Mouse (Mus musculus) hindbrain, embryonic 16.5 days (tissue): ENCODE results near the gene Elmo3. TPM values are rescaled to one million over a fixed set of nuclear protein-coding genes. Genes with fewer than 3 reads are reported as not detected.

Source experiments
- ATAC-seq: fragments of 200-750 bp; cut with Nextera tagmentation; 2 replicates; pipeline ENCODE4 v1.8.0; 2017; ENCODE audit warnings: moderate TSS enrichment, moderate library complexity
- H3K27ac ChIP-seq: fragments of 300-500 bp; sonication (generic); 2 replicates; pipeline ENCODE4 v1.5.1; 2014; ENCODE audit warnings: low read depth, mild to moderate bottlenecking, control low read depth, low read length, moderate library complexity
- H3K27me3 ChIP-seq: fragments of 300-500 bp; sonication (generic); replicated peaks from 2 replicates; pipeline ENCODE4 v1.6.1; 2014; ENCODE audit warnings: low read length; ENCODE audit not compliant: control insufficient read depth, insufficient read depth
- H3K36me3 ChIP-seq: fragments of 300-500 bp; sonication (generic); 2 replicates; pipeline ENCODE4 v1.6.1; 2014; ENCODE audit warnings: mild to moderate bottlenecking, low read length, moderate library complexity, mixed read lengths; ENCODE audit not compliant: control insufficient read depth, insufficient read depth
- H3K4me1 ChIP-seq: fragments of 300-500 bp; sonication (generic); 2 replicates; pipeline ENCODE4 v1.6.1; 2014; ENCODE audit warnings: low read depth, low read length; ENCODE audit not compliant: control insufficient read depth, insufficient read depth
- H3K4me2 ChIP-seq: fragments of 300-500 bp; sonication (generic); 2 replicates; pipeline ENCODE4 v1.6.1; 2014; ENCODE audit warnings: mild to moderate bottlenecking, low read length, control low read depth, moderate library complexity
- H3K4me3 ChIP-seq: fragments of 300-500 bp; sonication (generic); 2 replicates; pipeline ENCODE4 v1.5.1; 2014; ENCODE audit warnings: mild to moderate bottlenecking, low read length, control low read depth, moderate library complexity
- H3K9ac ChIP-seq: fragments of 300-500 bp; sonication (generic); 2 replicates; pipeline ENCODE4 v1.6.1; 2014; ENCODE audit warnings: low read depth, mild to moderate bottlenecking, control low read depth, low read length, moderate library complexity
- H3K9me3 ChIP-seq: fragments of 300-500 bp; sonication (generic); 2 replicates; pipeline ENCODE4 v1.6.1; 2014; ENCODE audit warnings: mild to moderate bottlenecking, low read length, moderate library complexity; ENCODE audit not compliant: control insufficient read depth
- WGBS: fragments of 180-500 bp; shearing (Covaris S2); extraction: QIAGEN DNeasy Blood & Tissue Kit; methylation state at CpG from one replicate; pipeline ENCODE4 v1.1.7; 2014; 5-methylcytosine and 5-hydroxymethylcytosine counted together
- polyA plus RNA-seq: library from polyadenylated mRNA; unstranded; fragments of >200 nt; fragmentation: Nextera tagmentation; extraction: Ambion mirVana; gene quantifications from 2 replicates; pipeline ENCODE4 v1.2.1, GENCODE M21; 2015

The Elmo3 gene
- polyA plus RNA-seq, 1 experiment from 2014 or later, result 1.5 TPM

DNA sequence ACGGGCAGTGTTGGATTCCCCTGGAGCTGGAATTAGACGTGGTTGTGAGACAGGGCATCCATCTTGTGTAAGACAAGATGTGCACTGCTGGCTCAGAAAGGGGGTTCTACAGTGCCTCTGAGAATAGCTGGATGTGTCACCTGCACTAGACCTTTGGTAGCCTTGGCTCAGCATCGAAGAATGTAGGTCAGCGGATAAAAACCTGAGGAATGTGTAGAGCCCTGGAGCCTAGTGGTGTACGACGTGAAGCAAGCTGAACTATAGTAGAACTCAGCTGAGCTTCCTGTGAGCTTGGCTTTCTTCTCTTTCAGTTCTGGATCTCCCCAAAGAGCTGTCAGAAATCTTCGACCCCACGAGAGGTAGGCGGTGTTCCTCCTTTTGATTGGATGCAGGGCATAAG, 1.5 kb upstream of the Elmo3 start:
- WGBS, result 79% methylated on average over 9 of the region's 9 CpGs

DNA sequence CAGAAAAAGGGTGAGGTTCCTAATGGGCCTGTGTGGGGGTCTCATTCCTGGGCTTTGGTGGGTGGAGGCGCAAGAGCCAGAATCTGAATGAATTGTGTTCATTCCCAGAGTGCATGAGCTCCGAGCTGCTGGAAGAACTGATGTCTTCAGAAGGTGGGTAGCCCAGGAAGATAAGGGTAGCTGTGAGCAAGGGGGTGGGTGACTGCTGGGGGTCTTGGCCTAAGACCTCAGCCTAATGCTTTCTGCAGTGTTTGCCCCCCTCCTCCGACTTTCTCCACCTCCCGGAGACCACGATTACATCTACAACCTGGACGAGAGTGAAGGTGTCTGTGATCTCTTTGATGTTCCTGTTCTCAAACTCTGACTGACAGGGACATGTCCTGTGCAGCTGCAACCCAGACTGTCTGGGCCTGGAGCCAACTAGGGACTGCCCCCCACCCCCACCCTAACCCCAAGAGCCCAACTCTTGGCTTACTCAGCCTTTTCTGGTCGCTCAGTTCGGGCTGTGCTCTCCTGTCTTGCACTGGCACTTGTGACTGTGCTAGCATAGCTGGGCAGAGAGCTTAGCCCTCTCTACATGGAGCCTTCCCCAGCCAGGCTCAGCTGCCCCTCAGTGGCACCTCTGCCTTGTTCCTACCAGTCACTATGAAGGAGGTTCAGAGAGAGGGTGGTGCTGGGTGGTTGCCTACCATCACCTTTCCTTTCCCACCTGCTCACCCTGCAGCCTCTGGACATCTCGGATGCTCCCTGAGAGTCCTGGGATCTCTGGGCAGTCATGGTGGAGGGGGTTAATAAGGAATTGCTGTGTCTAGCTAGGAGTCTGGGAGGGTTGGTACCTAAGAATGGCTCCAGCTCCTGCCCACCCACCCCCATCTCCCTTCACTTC, 833 bp upstream of the Elmo3 start:
- Histone ChIP-seq H3K27me3 (no peaks in the 10 kb centered on the region), H3K9ac (no peak overlapping the region), H3K9me3 (no peaks in the 10 kb centered on the region), H3K4me3 (no peak overlapping the region), H3K4me2 (no peak overlapping the region), H3K36me3 (peaks cover 35% of the 10 kb centered on the region), H3K4me1 (peaks cover 16% of the 10 kb centered on the region), H3K27ac (no peak overlapping the region; the same call in 1 of the 2 replicates)
- ATAC-seq, result peak; percentile 21; the same call in 1 of the 2 replicates
- WGBS, result 69% methylated on average over 8 of the region's 9 CpGs

More for the DNA sequence above, 1.5 kb upstream of the Elmo3 start:
- Histone ChIP-seq H3K4me3 (no peak overlapping the region), H3K4me2 (no peak overlapping the region), H3K36me3 (peaks cover 38% of the 10 kb centered on the region), H3K27ac (no peak overlapping the region), H3K4me1 (peaks cover 18% of the 10 kb centered on the region), H3K9ac (no peak overlapping the region), H3K9me3 (no peaks in the 10 kb centered on the region), H3K27me3 (no peaks in the 10 kb centered on the region)
- ATAC-seq, result no peak

DNA sequence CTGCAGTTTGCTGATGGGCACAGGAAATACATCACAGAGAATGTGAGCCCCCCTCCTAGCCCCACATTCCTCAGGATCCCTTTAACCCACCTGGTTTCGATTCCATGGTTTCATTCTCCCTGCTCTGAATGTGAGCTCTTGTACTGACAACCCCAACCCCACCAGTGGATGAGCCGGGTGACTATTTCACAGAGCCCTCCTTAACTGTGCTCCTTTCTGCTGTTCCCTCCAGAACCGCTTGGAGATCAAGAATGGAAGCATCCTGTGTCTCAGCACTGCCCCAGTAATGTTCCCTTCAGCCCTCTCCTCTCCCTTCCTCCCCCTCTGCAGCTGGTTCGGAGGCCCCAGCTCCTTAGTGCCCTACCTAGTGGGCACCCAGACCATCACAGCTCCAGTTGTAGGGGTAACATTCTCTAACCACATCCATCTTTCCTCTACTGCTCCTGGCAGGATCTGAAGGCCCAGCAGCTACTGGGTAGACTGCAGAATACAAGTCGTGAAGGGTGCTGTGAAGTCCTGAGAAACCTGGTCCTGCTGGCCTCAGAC, 818 bp downstream of the Elmo3 start:
- Histone ChIP-seq H3K27ac (no peak overlapping the region), H3K9me3 (no peaks in the 10 kb centered on the region), H3K4me3 (peak overlapping the region; percentile 23; the same call in 1 of the 2 replicates), H3K36me3 (peaks cover 24% of the 10 kb centered on the region), H3K4me1 (peaks cover 16% of the 10 kb centered on the region), H3K4me2 (peak overlapping the region; percentile 53), H3K27me3 (no peaks in the 10 kb centered on the region), H3K9ac (peak overlapping the region; percentile 54)
- 68% methylated on average over 5 of the region's 5 CpGs for WGBS
- peak; percentile 5; the same call in 1 of the 2 replicates for ATAC-seq

DNA sequence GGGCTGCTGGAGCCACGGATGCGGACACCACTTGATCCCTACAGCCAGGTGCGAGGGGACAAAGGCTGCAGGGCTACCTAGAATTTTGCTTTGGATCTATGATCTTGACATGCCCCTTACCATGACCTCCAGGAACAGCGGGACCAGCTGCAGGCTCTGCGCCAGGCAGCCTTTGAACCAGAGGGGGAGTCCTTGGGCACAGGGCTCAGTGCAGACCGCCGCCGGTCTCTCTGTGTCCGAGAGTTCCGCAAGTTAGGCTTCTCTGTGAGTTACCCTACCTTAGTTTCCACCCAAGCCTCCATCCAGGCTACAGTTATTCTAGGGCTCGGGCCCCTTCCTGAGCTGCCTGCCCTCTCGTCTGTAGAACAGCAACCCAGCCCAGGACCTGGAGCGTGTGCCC, 2.3 kb downstream of the Elmo3 start:
- no peak overlapping the region for H3K27ac ChIP-seq
- peaks cover 21% of the 10 kb centered on the region for H3K36me3 ChIP-seq
- peaks cover 16% of the 10 kb centered on the region for H3K4me1 ChIP-seq
- no peaks in the 10 kb centered on the region for H3K9me3 ChIP-seq
- H3K4me3 ChIP-seq, result no peak overlapping the region
- no peaks in the 10 kb centered on the region for H3K27me3 ChIP-seq
- H3K4me2 ChIP-seq, result no peak overlapping the region
- H3K9ac ChIP-seq, result no peak overlapping the region
- 95% methylated on average over 13 of the region's 13 CpGs for WGBS
- ATAC-seq, result no peak

DNA sequence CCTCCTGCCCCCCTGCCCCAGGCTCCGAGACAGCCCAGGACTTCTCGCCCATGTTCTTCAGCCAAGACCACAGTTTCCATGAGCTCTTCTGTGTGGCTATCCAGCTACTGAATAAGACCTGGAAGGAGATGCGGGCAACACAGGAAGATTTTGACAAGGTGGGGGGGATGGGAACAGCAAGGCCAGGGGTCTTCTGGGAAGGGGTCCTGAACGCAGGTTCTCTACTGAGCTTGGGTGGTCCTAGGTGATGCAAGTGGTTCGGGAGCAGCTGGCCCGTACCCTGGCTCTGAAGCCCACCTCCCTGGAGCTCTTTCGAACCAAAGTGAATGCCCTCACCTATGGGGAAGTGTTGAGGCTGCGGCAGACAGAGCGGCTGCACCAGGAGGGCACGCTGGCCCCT, 3.0 kb downstream of the Elmo3 start:
- Histone ChIP-seq H3K9me3 (no peaks in the 10 kb centered on the region), H3K9ac (no peak overlapping the region), H3K4me3 (no peak overlapping the region), H3K27ac (no peak overlapping the region), H3K36me3 (peaks cover 21% of the 10 kb centered on the region), H3K4me2 (no peak overlapping the region), H3K27me3 (no peaks in the 10 kb centered on the region), H3K4me1 (peaks cover 16% of the 10 kb centered on the region)
- 94% methylated on average over 10 of the region's 10 CpGs for WGBS
- ATAC-seq, result no peak

DNA sequence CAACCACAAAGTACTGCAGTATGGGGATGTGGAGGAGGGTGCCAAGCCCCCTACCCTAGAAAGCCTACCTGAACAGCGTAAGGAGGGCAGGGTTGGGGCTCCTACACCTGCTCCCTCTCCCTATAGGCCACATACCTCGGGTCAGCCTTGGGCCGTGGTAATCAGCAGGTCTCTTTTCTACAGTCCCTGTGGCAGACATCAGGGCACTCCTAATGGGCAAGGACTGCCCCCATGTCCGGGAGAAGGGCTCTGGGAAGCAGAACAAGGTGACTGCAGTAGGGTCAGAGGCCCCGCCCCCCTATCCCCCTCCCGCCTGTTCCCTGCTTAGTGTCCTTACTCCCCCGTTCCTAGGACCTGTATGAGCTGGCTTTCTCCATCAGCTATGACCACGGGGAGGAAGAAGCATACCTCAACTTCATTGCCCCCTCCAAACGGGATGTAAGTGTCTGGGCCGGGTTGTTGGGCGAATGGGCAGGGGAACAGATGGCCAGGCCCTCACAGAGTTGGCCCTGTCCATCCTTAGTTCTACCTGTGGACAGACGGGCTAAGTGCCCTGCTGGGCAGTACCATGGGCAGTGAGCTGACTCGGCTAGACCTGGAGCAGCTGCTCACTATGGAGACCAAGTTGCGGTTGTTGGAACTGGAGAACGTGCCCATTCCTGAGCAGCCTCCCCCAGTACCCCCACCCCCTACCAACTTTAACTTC, 3.9 kb downstream of the Elmo3 start:
- Histone ChIP-seq H3K9ac (no peak overlapping the region), H3K4me1 (peaks cover 15% of the 10 kb centered on the region), H3K4me2 (no peak overlapping the region), H3K9me3 (no peaks in the 10 kb centered on the region), H3K27ac (no peak overlapping the region), H3K4me3 (no peak overlapping the region), H3K27me3 (no peaks in the 10 kb centered on the region), H3K36me3 (peaks cover 22% of the 10 kb centered on the region)
- WGBS, result 82% methylated on average over 15 of the region's 15 CpGs
- ATAC-seq, result no peak

DNA sequence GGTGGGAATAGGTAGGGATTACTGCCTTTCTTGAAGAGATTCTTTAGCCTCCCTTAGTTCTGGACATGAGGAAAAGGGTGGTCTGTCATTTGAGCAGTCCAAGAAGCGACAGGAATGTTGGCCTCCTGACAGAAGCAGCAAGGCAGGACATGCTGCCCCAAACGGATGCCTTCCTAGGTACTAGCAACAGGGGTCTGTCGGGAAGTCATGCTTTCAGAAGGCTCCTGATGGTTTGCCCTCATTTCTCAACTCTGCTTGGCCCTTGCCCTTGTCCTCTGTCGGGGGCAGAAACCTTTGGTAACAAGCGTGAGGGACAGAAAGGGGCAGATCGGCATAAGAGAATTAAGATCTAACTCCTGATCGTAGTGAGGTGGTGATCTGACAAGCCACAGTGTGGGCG, 4.7 kb downstream of the Elmo3 start:
- H3K27me3 ChIP-seq, result no peaks in the 10 kb centered on the region
- WGBS, result 89% methylated on average over 8 of the region's 8 CpGs
- no peak overlapping the region for H3K4me2 ChIP-seq
- peaks cover 9% of the 10 kb centered on the region for H3K4me1 ChIP-seq
- H3K36me3 ChIP-seq, result peaks cover 19% of the 10 kb centered on the region
- H3K4me3 ChIP-seq, result no peak overlapping the region
- no peak overlapping the region for H3K27ac ChIP-seq
- no peak for ATAC-seq
- H3K9me3 ChIP-seq, result no peaks in the 10 kb centered on the region
- H3K9ac ChIP-seq, result no peak overlapping the region

DNA sequence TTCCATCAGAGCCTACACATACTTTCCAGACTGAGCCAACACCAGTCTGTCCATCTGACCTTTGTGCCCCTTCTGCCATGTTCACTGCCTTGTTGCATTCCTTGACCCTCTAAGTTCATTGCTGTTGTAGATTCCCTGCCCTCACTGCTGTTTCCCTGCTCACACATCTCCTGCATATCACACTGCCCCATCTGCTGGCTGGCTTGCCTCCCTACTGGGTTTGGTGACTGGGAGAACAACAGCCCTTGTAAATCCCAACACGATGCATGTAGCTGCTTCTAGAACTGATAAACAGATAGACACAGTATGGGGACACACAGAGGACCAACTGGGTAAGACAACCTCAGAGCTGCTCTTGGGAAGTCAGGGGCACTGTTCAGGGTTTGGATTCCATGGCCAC, 6.3 kb downstream of the Elmo3 start:
- Histone ChIP-seq H3K27ac (no peak overlapping the region), H3K9me3 (no peaks in the 10 kb centered on the region), H3K27me3 (no peaks in the 10 kb centered on the region), H3K4me1 (no peaks in the 10 kb centered on the region), H3K4me2 (no peak overlapping the region), H3K4me3 (no peak overlapping the region), H3K36me3 (peaks cover 24% of the 10 kb centered on the region), H3K9ac (no peak overlapping the region)
- no peak for ATAC-seq
- WGBS, result 90% methylated on average over 1 of the region's 1 CpGs

DNA sequence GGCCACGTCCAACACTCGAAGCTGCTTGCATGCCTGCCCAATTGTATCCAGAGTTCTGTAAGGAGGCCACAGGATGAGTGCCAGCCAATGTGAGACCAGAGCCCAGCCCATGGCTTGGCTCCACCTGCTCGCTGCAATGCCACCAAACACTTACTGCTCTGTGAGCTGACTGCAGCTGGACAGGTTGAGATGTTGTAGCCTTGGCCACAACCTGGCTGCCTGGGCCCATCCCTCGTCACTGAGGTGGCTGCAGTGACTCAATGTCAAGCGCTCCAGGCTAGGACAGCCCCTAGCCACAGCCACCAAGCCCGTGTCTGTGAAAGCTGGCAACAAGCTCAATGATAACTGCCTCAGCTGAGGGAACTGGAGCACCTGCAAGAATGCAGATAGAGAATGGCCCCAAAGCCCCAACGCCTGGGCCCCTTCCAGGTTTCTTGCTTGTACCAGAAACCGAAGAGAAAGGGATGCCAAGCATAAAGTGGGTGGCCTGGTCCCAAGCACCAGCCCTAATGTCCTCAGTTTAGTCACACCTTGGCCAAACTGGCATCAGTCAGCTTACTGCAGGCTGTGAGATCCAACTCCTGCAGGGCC, 7.6 kb downstream of the Elmo3 start:
- Histone ChIP-seq H3K4me2 (no peak overlapping the region), H3K27ac (no peak overlapping the region), H3K4me3 (no peak overlapping the region), H3K36me3 (peaks cover 19% of the 10 kb centered on the region), H3K4me1 (no peaks in the 10 kb centered on the region), H3K9me3 (no peaks in the 10 kb centered on the region), H3K27me3 (no peaks in the 10 kb centered on the region), H3K9ac (no peak overlapping the region)
- no peak for ATAC-seq
- WGBS, result 88% methylated on average over 8 of the region's 8 CpGs
